In genomic region chr5:33998505-33998877, GRCm38 (mm10) we compare ENCODE assay signal across 13 mouse cellular contexts. TPM values are rescaled to one million over a fixed set of nuclear protein-coding genes. Genes with fewer than 3 reads are reported as not detected.
DNase-seq lines count a peak whose midpoint lies in the region; ATAC-seq lines count a peak whose summit lies in the region.
"Had no signal": no experiment of that assay in that cellular context is flagged by ENCODE, and none has a peak within 500 bp of the region (broad histone marks: within the 10 kb centered on the region; RNA-seq: fewer than 3 reads in every experiment).

No protein-coding gene starts in this region.

- peaks cover 28% of the 10 kb centered on the region for H3K27me3 ChIP-seq in forebrain, embryonic 12.5 days
- no peaks in the 10 kb centered on the region for H3K27me3 ChIP-seq in hindbrain, embryonic 14.5 days (ENCODE audit: control insufficient read depth, insufficient read depth, low read length)
- no peaks in the 10 kb centered on the region for H3K27me3 ChIP-seq in midbrain, embryonic 16.5 days (ENCODE audit: control insufficient read depth, insufficient read depth, low read depth, low read length)

- no peak for ATAC-seq in forebrain, embryonic 12.5 days (ENCODE audit: low FRiP score)
- no peak for ATAC-seq in hindbrain, embryonic 14.5 days (ENCODE audit: low FRiP score)
- no peak for ATAC-seq in midbrain, embryonic 16.5 days
- ATAC-seq: liver, embryonic 12.5 days had no signal

- H3K4me1 ChIP-seq in forebrain, embryonic 12.5 days = peaks cover 44% of the 10 kb centered on the region
- H3K4me1 ChIP-seq in hindbrain, embryonic 14.5 days (replicated peaks; ENCODE audit: control insufficient read depth, insufficient read depth, low read length) = peaks cover 25% of the 10 kb centered on the region
- peaks cover 36% of the 10 kb centered on the region for H3K4me1 ChIP-seq in midbrain, embryonic 16.5 days (ENCODE audit: control insufficient read depth, insufficient read depth, low read length)

- peak; percentile 14 for DNase-seq in R1 (ENCODE audit: low read depth, low spot score)
- no peak for DNase-seq in hindbrain, embryonic 14.5 days (ENCODE audit: low spot score)
- DNase-seq in heart, postnatal 10 days = no peak
- no peak for DNase-seq in adrenal gland, postnatal 4 days (ENCODE audit: low spot score in 2 of 2)
- no peak for DNase-seq in B cell, adult 2 months
- DNase-seq: layer of hippocampus, adult 9-11 months; left cerebral cortex, postnatal 4 days; right cerebral cortex, postnatal 14 days had no signal

- H3K9ac ChIP-seq in forebrain, embryonic 12.5 days = peak overlapping the region; percentile 33; the same call in 1 of the 2 replicates
- H3K9ac ChIP-seq in hindbrain, embryonic 14.5 days = peak overlapping the region; percentile 85
- H3K9ac ChIP-seq in midbrain, embryonic 16.5 days (ENCODE audit: low read depth, low read length) = peak overlapping the region; percentile 87; the same call in 1 of the 2 replicates
- H3K9ac ChIP-seq: embryonic facial prominence, embryonic 13.5 days; heart, embryonic 15.5 days; liver, embryonic 12.5 days had no signal

- 80% methylated on average over 3 of the region's 3 CpGs for WGBS in forebrain, embryonic 12.5 days
- WGBS in hindbrain, embryonic 14.5 days = 92% methylated on average over 3 of the region's 3 CpGs
- WGBS in midbrain, embryonic 16.5 days = 90% methylated on average over 3 of the region's 3 CpGs

- no peak overlapping the region for H3K4me3 ChIP-seq in forebrain, embryonic 12.5 days (replicated peaks)
- H3K4me3 ChIP-seq in hindbrain, embryonic 14.5 days (replicated peaks; ENCODE audit: low read length) = peak overlapping the region; percentile 66
- peak overlapping the region; percentile 97 for H3K4me3 ChIP-seq in midbrain, embryonic 16.5 days (ENCODE audit: low read depth, low read length)
- H3K4me3 ChIP-seq: liver, embryonic 12.5 days had no signal

- no peaks in the 10 kb centered on the region for H3K9me3 ChIP-seq in forebrain, embryonic 12.5 days
- H3K9me3 ChIP-seq in hindbrain, embryonic 14.5 days (ENCODE audit: control insufficient read depth, low read length) = no peaks in the 10 kb centered on the region
- no peaks in the 10 kb centered on the region for H3K9me3 ChIP-seq in midbrain, embryonic 16.5 days (replicated peaks; ENCODE audit: control insufficient read depth, low read length, poor library complexity, severe bottlenecking)
- H3K9me3 ChIP-seq: embryonic facial prominence, embryonic 13.5 days; heart, embryonic 15.5 days; liver, embryonic 12.5 days had no signal

- H3K27ac ChIP-seq in forebrain, embryonic 12.5 days = no peak overlapping the region
- no peak overlapping the region for H3K27ac ChIP-seq in hindbrain, embryonic 14.5 days
- H3K27ac ChIP-seq in midbrain, embryonic 16.5 days (ENCODE audit: low read length) = no peak overlapping the region
- H3K27ac ChIP-seq: embryonic facial prominence, embryonic 13.5 days; heart, embryonic 15.5 days; liver, embryonic 12.5 days had no signal

- intact Hi-C loops in heart, postnatal 10 days (cut with DNase I) = no loop called here

- peaks cover 21% of the 10 kb centered on the region for H3K36me3 ChIP-seq in forebrain, embryonic 12.5 days (replicated peaks)
- peaks cover 37% of the 10 kb centered on the region for H3K36me3 ChIP-seq in hindbrain, embryonic 14.5 days (replicated peaks; ENCODE audit: control insufficient read depth, insufficient read depth)
- peaks cover 19% of the 10 kb centered on the region for H3K36me3 ChIP-seq in midbrain, embryonic 16.5 days (ENCODE audit: control insufficient read depth, insufficient read depth, low read length)
- H3K36me3 ChIP-seq: embryonic facial prominence, embryonic 13.5 days; heart, embryonic 15.5 days; liver, embryonic 12.5 days had no signal

- peak overlapping the region; percentile 88 for H3K4me2 ChIP-seq in forebrain, embryonic 12.5 days
- H3K4me2 ChIP-seq in hindbrain, embryonic 14.5 days (replicated peaks) = peak overlapping the region; percentile 63
- peak overlapping the region; percentile 97 for H3K4me2 ChIP-seq in midbrain, embryonic 16.5 days (ENCODE audit: low read length)
- H3K4me2 ChIP-seq: liver, embryonic 12.5 days had no signal

RNA-seq across cellular contexts. Expression of gene Nat8l, which starts 2.7 kb away (rescaled TPM):
- polyA plus RNA-seq in forebrain, embryonic 12.5 days (2016; fragmentation: Nextera tagmentation; extraction: Ambion mirVana) = 2.4 and 3.1 TPM in 2 replicates
- 3.9 and 4.5 TPM in 2 replicates for polyA plus RNA-seq in hindbrain, embryonic 14.5 days (2014; fragmentation: Nextera tagmentation; extraction: Ambion mirVana)
- 4.4 and 4.6 TPM in 2 replicates for polyA plus RNA-seq in midbrain, embryonic 16.5 days (2015; fragmentation: Nextera tagmentation; extraction: Ambion mirVana)
- 1 to 10 TPM; 1.8 to 2.4 TPM for total RNA-seq in heart, postnatal 10 days (2021)
- 1 to 10 TPM; 8.4 to 9.6 TPM for total RNA-seq in adrenal gland, postnatal 4 days (2021)

RNA-seq across cellular contexts. Expression of gene Gm1673, which starts 15.3 kb away (rescaled TPM):
- polyA plus RNA-seq in forebrain, embryonic 12.5 days (2016; fragmentation: Nextera tagmentation; extraction: Ambion mirVana) = 387 and 405 TPM in 2 replicates
- 425 and 498 TPM in 2 replicates for polyA plus RNA-seq in hindbrain, embryonic 14.5 days (2014; fragmentation: Nextera tagmentation; extraction: Ambion mirVana)
- polyA plus RNA-seq in midbrain, embryonic 16.5 days (2015; fragmentation: Nextera tagmentation; extraction: Ambion mirVana) = 654 and 658 TPM in 2 replicates
- total RNA-seq in heart, postnatal 10 days (2021) = 1 to 10 TPM; 7.0 to 7.5 TPM
- 10 to 100 TPM; 37.0 to 39.1 TPM for total RNA-seq in adrenal gland, postnatal 4 days (2021)

Comparison
In these comparisons a context has a peak if more than half of its experiments do, and no peak if none do; other contexts are left out.
1. H3K9ac ChIP-seq: peak in every context shown above with its lines; median percentile 87 in midbrain, embryonic 16.5 days; 85 in hindbrain, embryonic 14.5 days; 33 in forebrain, embryonic 12.5 days.